Mouse (Mus musculus): Measurements from ENCODE around the gene Zbtb7b.

DNA sequence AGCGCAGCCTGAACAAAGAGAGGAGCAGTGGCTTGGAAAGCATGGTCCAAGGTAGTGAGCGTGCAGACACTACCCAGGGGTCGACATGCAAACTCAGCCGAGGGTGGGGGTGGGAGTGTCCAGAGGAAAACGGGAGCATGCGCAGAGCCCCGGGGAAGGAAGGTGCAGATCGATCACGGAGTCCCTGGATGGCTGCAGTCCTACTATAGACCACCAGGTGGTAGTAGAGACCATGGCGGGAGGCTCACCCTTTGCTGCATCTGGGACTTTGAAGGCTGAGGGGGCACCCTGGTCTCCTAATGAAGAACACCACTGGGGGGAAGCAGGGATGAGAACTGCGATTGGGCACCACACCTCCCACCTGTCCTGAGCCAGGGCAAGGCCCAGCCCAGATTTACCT is 54.1 kb downstream of the Zbtb7b start:
- peak; percentile 93 for TF ChIP-seq CTCF (IDR thresholded peaks at IDR 0.05; ENCODE audit: extremely low read depth, insufficient read depth, low read length)
- no peak for TF ChIP-seq POLR2A (IDR thresholded peaks at IDR 0.05; ENCODE audit: extremely low read depth, insufficient read depth, low read length)

All from cortical plate, adult 2 months (tissue).